Mouse (Mus musculus) E14TG2a.4 (cell line): ENCODE results near the gene Gsg1l.

Source experiments
- CTCF ChIP-seq: conservative IDR thresholded peaks from 2 replicates; pipeline ENCODE4 v1.5.1; 2014; ENCODE audit warnings: low read length
- POU5F1 ChIP-seq: IDR thresholded peaks from 2 replicates; pipeline ENCODE4 v1.6.1; 2014; ENCODE audit warnings: low read length, borderline replicate concordance

DNA sequence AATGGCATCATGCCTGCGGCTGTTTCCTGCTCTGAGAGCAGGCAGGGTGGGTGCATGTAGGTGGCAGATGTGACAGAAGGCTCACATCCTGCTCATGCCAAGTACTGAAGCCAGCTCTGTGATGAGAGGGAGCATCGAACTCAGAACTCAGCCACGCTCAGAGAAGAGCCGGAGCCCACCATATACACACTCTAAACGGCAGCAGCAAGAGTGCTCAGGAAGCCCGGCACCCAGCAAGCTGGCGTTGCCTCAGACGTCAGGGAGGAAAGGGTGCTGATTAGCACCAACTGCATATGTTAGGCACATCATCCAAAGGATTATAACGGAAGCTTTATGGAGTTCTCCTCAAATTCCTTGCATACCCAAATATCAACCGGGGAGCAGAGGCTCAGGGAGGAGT, 5.4 kb upstream of the Gsg1l start:
- no peak for TF ChIP-seq CTCF
- no peak for TF ChIP-seq POU5F1
